Comparison of ENCODE assay signal across 17 mouse cellular contexts in genomic region chr2:80502132-80502531, GRCm38 (mm10). TPM values are rescaled to one million over a fixed set of nuclear protein-coding genes. Genes with fewer than 3 reads are reported as not detected.
"Had no signal": no experiment of that assay in that cellular context is flagged by ENCODE, and none has a peak within 500 bp of the region (broad histone marks: within the 10 kb centered on the region; RNA-seq: fewer than 3 reads in every experiment).

No protein-coding gene starts in this region.

- H3K27me3 ChIP-seq: neural tube, embryonic 13.5 days; neural tube, embryonic 15.5 days; stomach, embryonic 15.5 days had no signal

- H3K4me3 ChIP-seq: neural tube, embryonic 13.5 days; neural tube, embryonic 15.5 days; stomach, embryonic 15.5 days had no signal

- H3K4me1 ChIP-seq: neural tube, embryonic 13.5 days; neural tube, embryonic 15.5 days; stomach, embryonic 15.5 days had no signal

- H3K27ac ChIP-seq: neural tube, embryonic 13.5 days; neural tube, embryonic 15.5 days; stomach, embryonic 15.5 days; stomach, postnatal 0 days had no signal

- H3K9ac ChIP-seq: neural tube, embryonic 13.5 days; neural tube, embryonic 15.5 days; stomach, embryonic 15.5 days had no signal

- DNase-seq: retina, postnatal 1 day; right cerebral cortex, adult 18-20 months; right cerebral cortex, postnatal 14 days; right cerebral cortex, postnatal 25 days; right cerebral cortex, postnatal 4 days; spleen, adult 18-20 months; thymus, adult 18-20 months; thymus, adult 2 months; thymus, postnatal 14 days; thymus, postnatal 25 days; thymus, postnatal 36 days; thymus, postnatal 4 days had no signal

- H3K9me3 ChIP-seq: neural tube, embryonic 13.5 days; neural tube, embryonic 15.5 days; stomach, embryonic 15.5 days had no signal

- H3K4me2 ChIP-seq: neural tube, embryonic 13.5 days; neural tube, embryonic 15.5 days; stomach, embryonic 15.5 days had no signal

RNA-seq across cellular contexts. Expression of gene Frzb, which starts 54.7 kb away (rescaled TPM):
- total RNA-seq: neutrophil, adult 5-6 weeks had no signal
